Mouse (Mus musculus) cerebellum, adult 2 months (tissue): ENCODE results near the gene Grik1. TPM values are rescaled to one million over a fixed set of nuclear protein-coding genes. Genes with fewer than 3 reads are reported as not detected.

Experiments used
- DNase-seq, 2 experiments: peaks; one replicate each; pipeline ENCODE4 v3.0.0; 2021
- H3K27ac ChIP-seq: fragments of 200-500 bp; 2 replicates; pipeline ENCODE4 v1.5.1; 2012; ENCODE audit warnings: low read length, control low read depth, inconsistent platforms; ENCODE audit not compliant: insufficient read depth
- H3K27me3 ChIP-seq: fragments of 200-500 bp; 2 replicates; pipeline ENCODE4 v1.6.1; 2012; ENCODE audit warnings: inconsistent platforms, mild to moderate bottlenecking, low read length, moderate library complexity; ENCODE audit not compliant: control insufficient read depth, insufficient read depth
- H3K4me1 ChIP-seq: fragments of 200-500 bp; 2 replicates; pipeline ENCODE4 v1.6.1; 2011; ENCODE audit warnings: low read length; ENCODE audit not compliant: control insufficient read depth, insufficient read depth
- H3K4me3 ChIP-seq: fragments of 200-500 bp; replicated peaks from 2 replicates; pipeline ENCODE3; 2011; ENCODE audit warnings: mild to moderate bottlenecking, low read depth, low read length, control low read depth; ENCODE audit not compliant: insufficient read depth
- CTCF ChIP-seq: fragments of 200-500 bp; IDR thresholded peaks from 2 replicates; pipeline ENCODE4 v1.5.1; 2011; ENCODE audit warnings: low read depth, mild to moderate bottlenecking, control low read depth, low read length, moderate library complexity, borderline replicate concordance; ENCODE audit not compliant: insufficient read depth
- POLR2A ChIP-seq: fragments of 200-500 bp; IDR thresholded peaks from 2 replicates; pipeline ENCODE4 v1.6.1; 2011; ENCODE audit warnings: low read length, control low read depth, borderline replicate concordance; ENCODE audit not compliant: insufficient read depth
- WGBS: fragments of 180-500 bp; shearing (Covaris S2); methylation state at CpG from one replicate; pipeline ENCODE4 v1.1.7; 2018; 5-methylcytosine and 5-hydroxymethylcytosine counted together
- polyA plus RNA-seq: library from polyadenylated mRNA; depleted of rRNA; stranded (reverse); fragments of >200 nt; gene quantifications from 2 replicates; pipeline ENCODE4 v1.2.3, GENCODE M21; 2012; rRNA removed

Grik1 gene
- polyA plus RNA-seq = 16.8 and 16.9 TPM in 2 replicates

GRCm38 (mm10) chr16:88290132-88290772 is at the start of gene Grik1:
Grik1 (minus strand) TSS chr16:88290265.
- TF ChIP-seq POLR2A = no peak
- peak; percentile 38 to 52 for DNase-seq
- Histone ChIP-seq H3K27ac (no peak within 1 kb of the TSS), H3K27me3 (no peaks in the 10 kb centered on the region), H3K4me3 (peak within 1 kb of the TSS; percentile 59), H3K4me1 (no peaks in the 10 kb centered on the region)
- WGBS = 1% methylated on average over 27 of the region's 27 CpGs

DNA sequence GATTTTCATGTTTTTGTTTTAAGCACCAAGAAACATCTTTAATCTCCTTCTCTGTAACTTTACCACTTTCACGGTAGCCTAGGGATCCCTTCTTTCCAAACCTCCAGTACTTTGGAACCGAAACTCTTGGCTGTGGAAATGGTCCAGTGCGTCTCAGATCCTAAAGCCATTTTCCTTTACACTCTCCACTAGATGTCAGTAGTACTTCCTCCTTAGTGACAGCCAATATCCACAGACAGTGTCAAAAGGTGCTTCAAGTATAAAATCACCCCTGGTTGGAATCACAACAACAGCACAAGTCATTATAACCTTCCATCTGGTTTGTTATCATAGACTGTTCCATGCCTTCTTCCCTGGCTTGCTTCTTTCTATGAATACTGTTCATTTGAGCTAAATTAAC is 4.1 kb upstream of the Grik1 start:
- WGBS = 27% methylated on average over 3 of the region's 3 CpGs
- DNase-seq = no peak
- Histone ChIP-seq H3K27ac (no peak overlapping the region), H3K4me3 (no peak overlapping the region), H3K27me3 (no peaks in the 10 kb centered on the region), H3K4me1 (no peaks in the 10 kb centered on the region)
- no peak for TF ChIP-seq CTCF
- TF ChIP-seq POLR2A = no peak

DNA sequence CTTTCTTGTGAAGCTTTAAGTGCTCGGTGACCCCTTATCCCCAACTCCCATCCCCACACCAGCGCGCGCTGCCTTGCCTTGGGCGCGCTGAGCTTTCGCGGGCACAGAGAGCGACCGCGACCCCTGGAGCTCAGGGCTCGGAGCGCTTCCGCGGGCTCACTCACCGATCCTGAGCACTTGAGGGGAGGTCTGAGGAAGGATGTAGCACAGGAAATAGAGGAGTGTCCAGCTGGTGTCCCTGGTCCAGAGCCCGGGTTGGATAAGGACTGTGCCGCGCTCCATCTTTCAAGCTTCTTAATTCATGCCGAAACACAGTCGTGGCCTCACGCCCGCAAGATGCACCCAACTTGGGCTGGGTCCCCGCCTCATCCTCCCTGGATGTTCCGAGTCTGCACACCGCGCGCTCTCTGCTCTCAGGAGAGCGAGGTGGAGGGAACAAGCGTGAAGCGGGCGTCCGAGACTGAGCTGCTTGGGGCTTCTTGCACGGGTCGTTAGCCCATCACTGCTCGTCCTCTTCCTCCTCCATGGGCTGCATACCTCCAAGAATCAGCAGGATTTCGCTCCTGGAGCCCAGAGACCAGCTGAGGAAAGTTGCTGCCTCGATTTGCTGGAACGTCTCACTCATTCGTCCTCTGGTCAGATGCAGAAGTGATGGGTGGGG is 514 bp downstream of the Grik1 start:
- no peak for TF ChIP-seq POLR2A
- TF ChIP-seq CTCF = no peak
- WGBS = under 1% methylated on average over 40 of the region's 40 CpGs
- H3K27ac ChIP-seq = no peak overlapping the region
- no peaks in the 10 kb centered on the region for H3K27me3 ChIP-seq
- no peaks in the 10 kb centered on the region for H3K4me1 ChIP-seq
- DNase-seq = peak; percentile 3 to 14
- peak overlapping the region; percentile 59 for H3K4me3 ChIP-seq

DNA sequence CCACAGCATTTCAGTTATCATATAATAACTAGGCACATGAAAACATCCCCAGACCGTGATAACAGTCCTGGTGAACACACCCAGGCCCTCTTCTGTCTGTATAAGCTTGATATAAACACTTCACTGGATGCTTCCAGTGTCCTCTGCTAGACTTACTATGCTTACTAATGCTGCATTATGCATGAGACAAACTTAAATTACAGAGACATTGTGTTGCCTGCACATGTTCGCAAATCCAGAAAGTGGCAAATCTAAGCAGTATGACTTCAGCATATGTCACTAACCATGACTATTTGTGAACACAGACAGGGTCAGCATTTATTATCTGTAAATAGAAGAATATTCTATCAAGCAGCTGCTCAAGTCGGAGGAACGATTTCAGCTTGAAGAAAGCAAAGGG is 31.7 kb downstream of the Grik1 start:
- 85% methylated on average over 4 of the region's 4 CpGs for WGBS
- DNase-seq = no peak
- Histone ChIP-seq H3K4me3 (no peak overlapping the region), H3K4me1 (no peaks in the 10 kb centered on the region), H3K27ac (no peak overlapping the region), H3K27me3 (no peaks in the 10 kb centered on the region)
- no peak for TF ChIP-seq CTCF
- no peak for TF ChIP-seq POLR2A

- Histone ChIP-seq H3K27me3 (no peaks in the 10 kb centered on the region), H3K27ac (no peak overlapping the region), H3K4me3 (no peak overlapping the region), H3K4me1 (no peaks in the 10 kb centered on the region)
- WGBS = 73% methylated on average over 5 of the region's 5 CpGs
- TF ChIP-seq POLR2A = no peak
- TF ChIP-seq CTCF = no peak
- no peak for DNase-seq
Observed at GRCm38 (mm10) chr16:88257072-88257471, 33.0 kb downstream of the Grik1 start.

GRCm38 (mm10) chr16:88256101-88256500 is 34.0 kb downstream of the Grik1 start:
- Histone ChIP-seq H3K4me1 (no peaks in the 10 kb centered on the region), H3K4me3 (no peak overlapping the region), H3K27me3 (no peaks in the 10 kb centered on the region), H3K27ac (no peak overlapping the region)
- DNase-seq = no peak
- TF ChIP-seq CTCF = no peak
- WGBS = 13% methylated on average over 3 of the region's 3 CpGs

GRCm38 (mm10) chr16:88252676-88253075 is 37.4 kb downstream of the Grik1 start:
- DNase-seq = no peak
- 57% methylated on average over 2 of the region's 2 CpGs for WGBS
- no peak for TF ChIP-seq POLR2A
- H3K4me1 ChIP-seq = no peaks in the 10 kb centered on the region
- no peak overlapping the region for H3K4me3 ChIP-seq
- H3K27me3 ChIP-seq = no peaks in the 10 kb centered on the region
- H3K27ac ChIP-seq = no peak overlapping the region

DNA sequence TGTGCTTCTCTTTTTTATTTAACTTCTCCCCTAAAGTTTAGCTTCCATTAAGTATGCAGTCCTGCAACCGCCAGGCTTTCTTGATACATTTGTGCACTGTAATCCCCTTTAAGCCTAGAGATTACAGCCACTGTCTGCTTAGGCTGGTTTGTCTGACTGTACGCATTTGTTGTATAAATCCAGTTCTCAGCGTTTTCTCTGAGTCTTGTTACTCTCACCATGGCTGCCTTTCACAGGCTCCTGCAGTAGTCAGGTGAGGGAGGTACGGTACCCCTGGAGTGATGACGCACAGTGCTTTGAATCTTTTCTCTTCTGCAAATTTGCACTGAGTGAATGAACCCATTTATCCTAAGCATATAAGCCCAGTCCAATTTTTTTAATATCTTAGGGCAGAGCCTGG is 39.0 kb downstream of the Grik1 start:
- DNase-seq = no peak
- WGBS = 91% methylated on average over 5 of the region's 5 CpGs
- Histone ChIP-seq H3K27ac (no peak overlapping the region), H3K4me1 (no peaks in the 10 kb centered on the region), H3K4me3 (no peak overlapping the region), H3K27me3 (no peaks in the 10 kb centered on the region)
- TF ChIP-seq POLR2A (no peak), CTCF (no peak)
